Mouse (Mus musculus) adrenal gland, postnatal 14 days (tissue): ENCODE data around the gene Ifit1bl1. TPM values are rescaled to one million over a fixed set of nuclear protein-coding genes. Genes with fewer than 3 reads are reported as not detected.
A peak's percentile ranks its signal among the peaks of the same experiment; 100 is the strongest.
"Not testable (repeated sequence)": the region's sequence is repeated elsewhere in the genome, so short reads cannot be mapped to it uniquely, and the experiment has no call there.

ENCODE experiments used
- DNase-seq: peaks from one replicate; pipeline ENCODE4 v3.0.0; 2021; ENCODE audit warnings: mixed read lengths
- long read RNA-seq, 2 experiments: library from polyadenylated mRNA; stranded (forward); transcript quantifications; one replicate each; pipeline ENCODE4 v2.0.0; 2021
- total RNA-seq: library from RNA; stranded (reverse); gene quantifications from 2 replicates; pipeline ENCODE4 v1.2.3, GENCODE M21; 2021

Ifit1bl1 gene
- 0.26 and 0.60 TPM in 2 replicates for total RNA-seq
- long read RNA-seq, experiment 1, result 0 reads
- long read RNA-seq, experiment 2, result 0 reads

DNA sequence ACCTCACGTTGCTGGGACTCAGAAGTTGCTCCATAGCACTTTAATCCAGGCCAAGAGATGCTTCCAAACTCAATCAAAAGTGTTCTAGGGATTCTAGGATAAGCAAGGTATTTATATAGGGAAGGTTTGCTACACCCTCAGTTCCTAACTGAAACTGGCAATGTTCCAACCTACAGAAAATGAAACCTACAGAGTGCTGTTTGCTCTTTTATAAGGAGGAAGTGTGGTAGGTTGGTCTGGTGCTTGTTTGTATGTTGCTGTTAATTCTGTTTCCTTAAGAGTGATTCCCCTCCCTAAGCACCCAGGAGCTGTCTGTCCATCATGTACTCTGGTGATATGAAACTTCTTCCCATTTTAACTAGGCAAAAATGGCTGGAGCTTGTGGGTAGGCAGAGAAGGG lies at the start of gene Ifit1bl1:
Ifit1bl1 (minus strand) TSS at position 69 of the 400 bp plus-strand sequence.
- not testable (repeated sequence) for DNase-seq

DNA sequence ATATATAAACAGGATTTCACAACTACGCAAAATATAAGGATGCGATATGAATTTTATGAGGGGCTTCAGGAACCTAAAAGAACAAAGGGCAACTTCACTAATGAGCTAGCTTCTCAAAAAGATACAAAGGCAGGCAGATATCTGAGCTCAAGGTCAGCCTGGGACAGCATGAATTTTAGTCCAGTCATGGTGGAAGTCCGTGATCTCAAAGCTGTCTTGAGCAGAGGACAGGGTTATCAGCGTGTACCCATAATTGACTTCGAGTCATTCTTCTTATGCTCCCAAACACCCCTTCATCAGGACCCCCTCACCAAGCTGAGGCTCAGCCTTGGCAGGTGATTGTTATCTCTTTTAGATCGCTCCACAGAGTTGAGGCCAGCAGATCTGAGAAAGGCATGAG lies 49.2 kb upstream of the Ifit1bl1 start:
- DNase-seq, result no peak

- no peak for DNase-seq
Observed at GRCm38 (mm10) chr19:34650276-34650675, 48.5 kb upstream of the Ifit1bl1 start.

GRCm38 (mm10) chr19:34647630-34648029 lies 45.9 kb upstream of the Ifit1bl1 start:
- DNase-seq, result not testable (repeated sequence)

DNA sequence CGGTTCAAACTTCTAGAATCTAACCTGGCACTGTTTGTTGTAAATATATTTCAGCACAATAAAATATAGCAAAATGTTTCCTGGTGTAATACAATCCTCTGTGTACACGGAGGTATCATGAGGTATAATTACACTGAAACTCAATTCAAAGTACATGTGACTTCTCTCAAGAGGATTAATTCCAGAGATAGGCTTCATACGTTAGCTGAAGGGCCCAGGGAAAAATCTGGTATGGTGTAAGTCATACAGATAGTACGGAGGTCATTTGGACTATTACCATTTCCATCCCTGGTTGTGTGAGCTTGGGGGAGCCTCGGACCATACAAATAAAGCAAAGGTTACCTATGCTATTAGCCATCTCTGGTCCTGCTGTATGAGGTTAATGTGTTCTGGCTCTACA lies 40.9 kb upstream of the Ifit1bl1 start:
- DNase-seq, result no peak

DNA sequence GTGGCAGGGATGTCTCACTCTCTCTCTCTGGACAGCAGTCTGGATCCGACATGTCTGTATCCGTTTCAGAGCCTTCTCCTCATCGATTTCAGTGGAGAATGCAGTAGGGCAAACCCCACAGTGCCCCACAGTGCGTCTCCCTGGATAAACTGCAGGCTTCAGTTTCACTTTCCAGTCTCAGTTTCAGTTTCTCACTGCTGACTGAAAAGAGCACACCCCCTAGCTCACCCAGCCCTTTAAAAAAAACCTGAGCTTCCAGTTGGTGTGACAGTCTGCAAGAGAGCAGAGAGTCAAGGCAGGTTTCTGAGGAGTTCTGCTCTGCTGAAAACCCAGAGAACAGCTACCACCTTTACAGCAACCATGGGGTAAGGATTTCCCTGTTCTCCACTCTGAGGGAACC lies 38.9 kb upstream of the Ifit1bl1 start, which contains the start of the genes Ifit1bl2 and Ifit1:
Ifit1bl2 (minus strand) TSS at position 121 of the 400 bp plus-strand sequence.
Ifit1 (plus strand) TSS at position 249 of the 400 bp plus-strand sequence.
- peak; percentile 14 for DNase-seq

DNA sequence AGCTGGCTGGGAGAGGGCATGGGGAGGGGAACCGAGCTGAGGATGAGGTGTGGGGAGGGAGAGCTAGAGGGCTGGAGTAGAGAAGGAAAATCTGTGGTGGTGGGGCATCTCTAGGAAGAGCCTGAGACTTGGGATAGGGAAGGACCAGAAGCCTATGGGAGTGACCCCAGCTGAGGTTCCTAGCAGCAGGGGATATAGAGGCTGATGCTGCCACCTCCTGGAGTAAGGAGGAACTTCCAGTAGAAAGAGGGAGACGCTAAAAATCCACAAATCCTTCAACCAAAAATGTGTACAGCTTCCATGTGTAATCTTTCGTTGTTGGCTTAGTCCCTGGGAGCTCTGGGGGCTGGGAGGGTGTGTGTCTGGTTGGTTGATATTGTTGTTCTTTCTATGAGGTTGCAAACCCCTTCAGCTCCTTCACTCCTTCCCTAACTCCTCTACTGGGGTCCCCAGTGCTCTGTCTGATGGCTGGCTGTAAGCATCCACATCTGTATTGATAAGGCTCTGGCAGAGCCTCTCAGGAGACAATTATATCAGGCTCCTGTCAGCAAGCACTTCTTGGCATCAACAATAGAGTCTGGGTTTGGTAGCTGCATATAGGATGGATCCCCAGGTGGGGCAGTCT lies 35.3 kb upstream of the Ifit1bl1 start:
- DNase-seq, result peak; percentile 74

- no peak for DNase-seq
Observed at GRCm38 (mm10) chr19:34633484-34633883, 31.7 kb upstream of the Ifit1bl1 start.

GRCm38 (mm10) chr19:34631487-34631886 lies 29.7 kb upstream of the Ifit1bl1 start:
- no peak for DNase-seq

DNA sequence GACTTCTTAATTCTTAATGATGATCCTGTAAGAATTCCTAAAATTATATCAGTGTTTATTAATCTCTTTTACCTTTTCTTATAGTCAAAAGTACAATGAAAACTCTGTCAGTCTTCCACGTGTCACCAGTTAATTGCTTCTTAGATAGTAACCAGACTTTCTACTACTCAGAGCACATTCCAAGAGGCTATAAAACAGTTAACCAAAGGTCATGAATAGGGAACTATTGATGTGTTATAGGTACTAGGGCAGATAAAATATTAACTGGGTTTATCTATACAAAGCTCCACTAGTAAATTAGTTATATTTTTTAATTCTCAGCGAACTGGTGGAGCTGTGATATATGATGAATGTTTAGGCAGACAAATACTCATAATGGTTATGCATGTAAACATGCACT lies 25.7 kb upstream of the Ifit1bl1 start:
- DNase-seq, result no peak

DNA sequence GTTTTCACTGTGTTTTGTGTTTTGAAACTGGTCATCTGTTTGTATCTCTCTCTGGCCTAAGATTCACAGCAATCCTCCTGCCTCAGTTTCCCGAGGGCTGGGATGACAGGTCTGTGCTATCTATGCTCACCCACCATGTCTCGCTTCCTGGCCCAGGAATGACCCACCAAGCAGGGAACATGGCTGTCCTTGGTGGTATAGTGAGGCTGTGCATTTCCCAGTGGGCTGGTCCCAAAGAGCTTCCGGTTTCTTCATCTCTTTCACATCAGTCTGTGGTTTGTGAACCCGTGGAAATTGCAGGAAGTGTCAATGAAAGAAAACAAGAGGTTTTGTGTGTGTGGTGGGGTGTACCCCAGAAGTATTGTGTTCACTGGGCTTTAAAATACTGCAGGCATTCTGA lies 22.9 kb upstream of the Ifit1bl1 start:
- DNase-seq, result no peak

- DNase-seq, result no peak
Observed at GRCm38 (mm10) chr19:34623781-34624180, 22.0 kb upstream of the Ifit1bl1 start.

GRCm38 (mm10) chr19:34620871-34621270 lies 19.1 kb upstream of the Ifit1bl1 start:
- DNase-seq, result no peak

DNA sequence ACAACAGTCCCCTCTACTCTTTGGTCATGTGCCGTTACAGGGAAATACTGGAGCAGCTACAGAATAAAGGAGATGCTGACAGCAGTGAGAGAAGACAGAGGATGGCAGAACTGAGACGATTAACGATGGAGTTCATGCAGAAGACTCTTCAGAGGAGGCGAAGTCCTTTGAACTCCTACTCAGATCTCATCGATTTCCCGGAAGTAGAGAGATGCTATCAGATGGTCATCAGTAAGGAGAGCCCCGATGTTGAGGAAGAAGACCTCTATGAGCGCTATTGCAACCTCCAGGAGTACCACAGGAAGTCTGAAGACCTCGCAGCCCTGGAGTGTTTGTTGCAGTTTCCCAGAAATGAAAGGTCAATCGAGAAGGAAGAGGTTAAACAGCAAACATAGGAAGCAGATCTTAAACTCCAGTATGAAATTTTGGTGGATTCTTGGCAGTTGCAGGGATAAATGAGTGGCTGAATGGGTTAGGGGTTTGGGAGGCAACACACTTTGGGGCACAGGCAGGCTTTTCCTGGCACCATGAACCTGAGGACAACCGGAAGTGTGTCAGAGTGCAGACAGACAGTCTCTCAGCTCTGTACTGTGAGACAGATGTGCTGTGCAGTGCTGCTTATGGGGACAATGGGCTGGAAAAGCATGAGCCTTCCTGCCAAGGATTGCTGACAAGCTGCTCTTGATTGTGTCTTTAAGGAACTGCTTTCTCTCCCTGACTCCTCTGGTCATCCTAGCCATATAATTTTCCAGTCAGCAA lies 10.7 kb upstream of the Ifit1bl1 start:
- DNase-seq, result not testable (repeated sequence)

DNA sequence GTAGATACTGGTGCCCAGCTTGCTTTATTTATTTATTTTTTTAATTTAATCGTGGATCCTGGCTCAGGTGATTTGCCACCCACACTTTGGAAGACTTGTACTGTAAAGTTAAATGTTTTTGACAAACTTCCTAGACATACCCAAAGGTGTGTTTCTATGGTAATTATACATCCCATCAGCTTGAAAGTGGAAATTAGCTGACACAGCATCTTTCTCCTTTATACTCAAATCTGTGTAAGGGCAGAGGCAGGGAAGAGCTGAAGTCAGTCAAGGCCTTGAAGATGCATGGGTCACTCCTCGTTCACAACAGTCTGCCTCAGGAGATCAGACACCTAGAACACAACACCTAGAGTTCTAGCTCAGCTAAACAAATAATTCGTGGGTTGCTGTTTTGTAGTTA lies 8.4 kb upstream of the Ifit1bl1 start:
- DNase-seq, result not testable (repeated sequence)

DNA sequence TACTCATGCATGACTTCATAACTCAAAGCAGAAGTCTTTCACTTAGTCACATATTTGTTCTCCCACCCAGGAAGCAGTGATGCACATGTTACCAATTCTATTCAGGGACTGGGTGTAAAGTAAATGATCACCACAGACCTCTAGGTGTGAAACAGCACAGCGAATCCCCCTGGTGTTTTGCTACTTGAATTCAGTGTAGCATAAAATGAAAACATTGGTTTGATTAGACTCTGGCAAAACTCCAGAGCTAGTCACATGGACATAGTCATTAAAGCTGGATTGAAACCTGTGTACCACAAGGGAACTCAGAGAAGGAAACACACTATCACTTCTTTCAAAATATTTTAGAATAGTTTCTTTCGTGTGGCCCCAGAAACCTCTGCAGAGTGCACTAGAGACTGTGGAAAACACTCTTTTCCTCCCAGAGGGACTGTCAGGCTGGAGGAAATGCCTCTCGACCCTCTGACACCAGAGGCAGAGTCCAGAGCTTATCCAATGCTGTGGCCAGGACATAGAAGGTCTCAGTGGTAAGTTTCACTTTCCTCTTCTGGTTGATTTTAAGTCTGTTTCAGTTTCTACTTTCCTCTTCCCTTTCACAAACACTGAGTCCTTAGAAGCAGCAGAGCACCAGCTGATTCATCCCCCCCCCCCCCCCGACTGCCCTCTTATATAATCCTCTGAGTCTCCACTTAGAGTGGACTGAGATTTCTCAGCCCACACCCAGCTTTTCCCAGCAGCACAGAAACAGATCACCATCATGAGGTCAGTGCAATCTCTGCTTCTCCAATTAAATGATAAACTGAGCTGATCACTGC lies 5.7 kb upstream of the Ifit1bl1 start, which contains the start of gene Ifit3b:
Ifit3b (plus strand) TSS at position 734 of the 815 bp plus-strand sequence.
- peak; percentile 45 for DNase-seq

DNA sequence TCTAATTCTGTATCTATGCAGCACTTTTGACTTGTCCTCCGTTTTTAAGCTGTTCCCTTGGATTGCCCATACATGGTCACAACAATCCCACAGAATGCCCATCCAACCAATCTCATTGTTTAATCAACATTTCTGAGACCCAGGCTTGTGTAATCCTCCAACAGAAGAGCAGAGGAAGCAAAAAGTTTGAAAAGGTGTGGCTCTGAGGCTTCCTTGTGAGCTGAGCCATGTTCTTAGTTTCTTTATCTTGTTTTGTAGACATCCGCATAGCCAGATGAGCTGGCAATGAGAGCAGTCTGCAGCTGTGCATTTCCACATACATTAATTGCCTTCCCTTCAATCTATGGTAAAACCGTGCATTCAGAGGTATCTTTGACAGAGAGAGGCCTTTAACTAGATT lies 3.7 kb upstream of the Ifit1bl1 start:
- DNase-seq, result no peak

GRCm38 (mm10) chr19:34599250-34599649 lies 2.5 kb downstream of the Ifit1bl1 start:
- not testable (repeated sequence) for DNase-seq

GRCm38 (mm10) chr19:34598341-34598740 lies 3.4 kb downstream of the Ifit1bl1 start:
- DNase-seq, result peak; percentile 66

GRCm38 (mm10) chr19:34596811-34597210 lies 4.9 kb downstream of the Ifit1bl1 start:
- no peak for DNase-seq

DNA sequence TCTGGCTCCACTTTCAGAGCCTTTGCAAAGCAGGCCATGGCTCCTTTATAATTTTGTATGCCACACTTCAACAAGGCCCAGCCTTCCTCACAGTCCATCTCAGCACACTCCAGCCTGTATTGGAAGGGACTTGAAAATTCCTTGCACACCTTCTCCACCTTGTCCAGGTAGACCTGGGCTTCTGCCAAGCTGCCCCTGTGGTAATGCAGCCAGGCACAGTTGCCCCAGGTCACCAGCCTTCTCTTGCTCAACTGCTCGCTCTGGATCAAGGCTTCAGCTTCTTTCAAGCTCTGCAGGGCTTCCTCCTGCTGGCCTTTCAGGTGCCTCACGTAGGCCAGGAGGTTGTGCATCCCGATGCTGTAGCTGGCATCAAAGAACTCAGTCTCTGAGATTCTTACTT lies 7.2 kb downstream of the Ifit1bl1 start:
- DNase-seq, result not testable (repeated sequence)

DNA sequence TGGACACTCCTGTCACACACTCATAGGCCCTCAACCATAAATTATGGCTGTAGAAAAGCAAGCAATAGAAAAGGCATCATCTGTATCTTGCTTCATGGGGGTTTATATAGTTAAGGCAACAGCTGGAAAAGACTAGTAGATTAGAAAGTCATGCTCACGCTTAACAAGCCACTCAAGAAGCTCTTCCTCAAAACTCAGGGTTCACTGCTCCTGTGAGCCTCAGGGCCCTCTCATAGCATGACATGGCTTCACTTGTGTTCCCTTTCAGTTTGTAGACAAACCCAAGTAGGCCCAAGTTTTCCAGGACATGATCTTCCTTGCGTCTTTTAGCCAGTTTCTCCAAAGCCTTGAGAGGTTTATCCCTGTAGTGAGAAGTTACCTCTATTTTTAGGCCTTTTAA lies 8.3 kb downstream of the Ifit1bl1 start:
- DNase-seq, result no peak

DNA sequence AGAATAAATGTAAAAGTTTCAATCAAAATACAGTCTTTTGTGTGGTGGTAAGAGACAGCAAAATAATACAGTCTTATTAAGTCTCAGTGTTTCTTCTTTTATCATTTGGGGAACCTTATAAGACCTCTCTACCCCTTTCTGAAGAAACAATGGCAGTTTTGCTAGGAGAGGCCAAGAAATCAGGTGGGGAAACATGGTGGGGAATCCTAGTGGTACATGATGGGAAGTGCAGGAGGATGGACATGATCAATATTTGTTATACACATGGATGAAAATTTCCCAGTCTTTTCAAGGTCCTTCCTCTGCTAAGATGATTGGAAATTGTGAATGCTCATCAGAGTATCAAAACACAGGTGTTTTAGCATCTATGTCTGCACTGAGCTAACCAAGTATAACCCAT lies 12.8 kb downstream of the Ifit1bl1 start:
- DNase-seq, result no peak
